Mouse (Mus musculus): ENCODE data around the gene Celf2. TPM values are rescaled to one million over a fixed set of nuclear protein-coding genes. Genes with fewer than 3 reads are reported as not detected.

The Celf2 gene
- total RNA-seq, 1 experiment = 3.7 TPM

- no peaks in the 10 kb centered on the region for H3K9me3 ChIP-seq (ENCODE audit: control insufficient read depth, insufficient read depth, low read depth, low read length)
Observed at GRCm38 (mm10) chr2:6939143-6939542, 570.2 kb downstream of the Celf2 start.

GRCm38 (mm10) chr2:6933130-6933529 is 576.2 kb downstream of the Celf2 start:
- DNase-seq (ENCODE audit: low read depth, low spot score) = no peak
- Histone ChIP-seq H3K36me3 (ENCODE audit: control insufficient read depth, insufficient read depth, low read length, poor library complexity, severe bottlenecking) (no peaks in the 10 kb centered on the region), H3K27ac (ENCODE audit: insufficient read depth, low read depth, low read length, poor library complexity, severe bottlenecking) (no peak overlapping the region), H3K4me1 (ENCODE audit: control insufficient read depth in 2 of 2, insufficient read depth in 2 of 2, low read length in 2 of 2, poor library complexity in 1 of 2) (no peaks in the 10 kb centered on the region), H3K4me3 (ENCODE audit: insufficient read depth in 1 of 2, low read depth in 1 of 2, low read length in 2 of 2, poor library complexity in 1 of 2, severe bottlenecking in 1 of 2) (no peak overlapping the region), H3K9me3 (ENCODE audit: control insufficient read depth, insufficient read depth, low read depth, low read length) (no peaks in the 10 kb centered on the region), H3K9ac (ENCODE audit: insufficient read depth, low read depth, low read length, poor library complexity, severe bottlenecking) (no peak overlapping the region)
- in situ Hi-C loops (cut with MboI; ENCODE audit: low sequenced_read_pairs in 2 of 2, unreplicated experiment in 2 of 2) = no loop called here
- no peak for TF ChIP-seq ZC3H11A (IDR thresholded peaks at IDR 0.05; ENCODE audit: borderline replicate concordance, low read depth, low read length)
- no peak for TF ChIP-seq ZNF384 (IDR thresholded peaks at IDR 0.05; ENCODE audit: low read depth, low read length)
- TF ChIP-seq HCFC1 (IDR thresholded peaks at IDR 0.05; ENCODE audit: borderline replicate concordance, insufficient read depth, low read length) = no peak
- TF ChIP-seq CHD2 (IDR thresholded peaks at IDR 0.05; ENCODE audit: low read depth, low read length) = no peak
- no peak for TF ChIP-seq MAFK (IDR thresholded peaks at IDR 0.05; ENCODE audit: insufficient read depth, low read depth, low read length)

More at GRCm38 (mm10) chr2:6939143-6939542, 570.2 kb downstream of the Celf2 start:
- H3K9ac ChIP-seq (ENCODE audit: insufficient read depth, low read depth, low read length, poor library complexity, severe bottlenecking) = no peak overlapping the region
- in situ Hi-C loops (cut with MboI; ENCODE audit: low sequenced_read_pairs in 2 of 2, unreplicated experiment in 2 of 2) = no loop called here
- no peak overlapping the region for H3K4me3 ChIP-seq (ENCODE audit: insufficient read depth in 1 of 2, low read depth in 1 of 2, low read length in 2 of 2, poor library complexity in 1 of 2, severe bottlenecking in 1 of 2)
- H3K36me3 ChIP-seq (ENCODE audit: control insufficient read depth, insufficient read depth, low read length, poor library complexity, severe bottlenecking) = no peaks in the 10 kb centered on the region
- no peak for DNase-seq (ENCODE audit: low read depth, low spot score)
- H3K4me1 ChIP-seq (ENCODE audit: control insufficient read depth in 2 of 2, insufficient read depth in 2 of 2, low read length in 2 of 2, poor library complexity in 1 of 2) = no peaks in the 10 kb centered on the region
- TF ChIP-seq CHD2 (IDR thresholded peaks at IDR 0.05; ENCODE audit: low read depth, low read length) (no peak), ZC3H11A (IDR thresholded peaks at IDR 0.05; ENCODE audit: borderline replicate concordance, low read depth, low read length) (no peak), ZNF384 (IDR thresholded peaks at IDR 0.05; ENCODE audit: low read depth, low read length) (no peak), HCFC1 (IDR thresholded peaks at IDR 0.05; ENCODE audit: borderline replicate concordance, insufficient read depth, low read length) (no peak), MAFK (IDR thresholded peaks at IDR 0.05; ENCODE audit: insufficient read depth, low read depth, low read length) (no peak)
- no peak overlapping the region for H3K27ac ChIP-seq (ENCODE audit: insufficient read depth, low read depth, low read length, poor library complexity, severe bottlenecking)

DNA sequence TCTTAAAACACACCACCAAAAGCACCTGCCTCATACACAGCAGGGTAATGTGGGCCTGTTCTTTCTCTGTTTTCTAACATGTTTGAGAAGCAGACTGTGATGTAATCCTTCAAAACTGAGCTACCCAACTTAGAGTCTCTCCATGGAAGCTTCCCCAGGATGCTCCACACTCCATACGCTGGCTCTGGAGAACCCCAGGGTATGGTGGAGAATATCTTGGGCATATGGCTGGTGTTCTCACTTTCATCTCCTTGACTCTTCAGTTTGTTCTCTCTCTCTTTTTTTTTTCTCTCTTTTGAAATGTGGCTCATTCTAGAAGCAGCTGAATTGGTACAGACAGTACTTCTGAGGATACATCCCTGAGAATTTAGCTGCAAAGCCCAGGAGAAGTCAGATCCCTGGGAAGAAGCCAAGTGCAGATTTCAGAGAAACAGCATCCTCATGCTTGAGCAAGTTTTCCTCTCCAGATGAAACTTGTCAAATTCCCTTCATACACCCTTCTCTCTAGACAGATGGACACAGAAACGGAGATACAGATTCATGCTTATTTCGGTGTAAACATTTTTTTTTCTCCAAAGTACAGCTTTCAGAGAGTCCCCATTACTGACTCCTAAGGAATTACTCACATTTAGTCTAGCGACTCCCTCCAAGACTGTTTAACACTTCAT is 581.5 kb downstream of the Celf2 start:
- in situ Hi-C loops (cut with MboI; ENCODE audit: low sequenced_read_pairs in 2 of 2, unreplicated experiment in 2 of 2) = no loop called here
- Histone ChIP-seq H3K36me3 (ENCODE audit: control insufficient read depth, insufficient read depth, low read length, poor library complexity, severe bottlenecking) (no peaks in the 10 kb centered on the region), H3K27ac (ENCODE audit: insufficient read depth, low read depth, low read length, poor library complexity, severe bottlenecking) (no peak overlapping the region)

DNA sequence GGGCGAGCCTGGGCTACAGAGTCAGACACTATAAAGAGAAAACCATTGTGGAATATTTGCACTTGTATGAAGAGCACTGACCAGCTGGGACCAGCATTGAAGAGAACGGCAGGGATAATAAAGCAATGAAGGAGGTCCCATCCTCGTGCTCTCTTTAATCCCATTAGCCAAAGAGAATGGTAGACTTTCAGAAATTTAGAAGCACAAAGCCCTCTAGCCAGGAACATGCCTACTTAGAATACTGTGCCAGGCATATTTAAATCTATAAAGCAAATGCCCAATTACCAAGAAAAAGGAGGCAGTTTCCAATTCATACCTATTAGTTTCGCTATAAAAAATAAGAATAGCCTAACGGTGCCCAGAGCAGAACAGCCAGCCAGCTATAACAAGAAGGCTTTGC is 583.9 kb downstream of the Celf2 start:
- no peak for DNase-seq (ENCODE audit: low read depth, low spot score)
- Histone ChIP-seq H3K4me1 (ENCODE audit: control insufficient read depth in 2 of 2, insufficient read depth in 2 of 2, low read length in 2 of 2, poor library complexity in 1 of 2) (no peaks in the 10 kb centered on the region), H3K27ac (ENCODE audit: insufficient read depth, low read depth, low read length, poor library complexity, severe bottlenecking) (no peak overlapping the region), H3K9ac (ENCODE audit: insufficient read depth, low read depth, low read length, poor library complexity, severe bottlenecking) (no peak overlapping the region), H3K9me3 (ENCODE audit: control insufficient read depth, insufficient read depth, low read depth, low read length) (no peaks in the 10 kb centered on the region), H3K36me3 (ENCODE audit: control insufficient read depth, insufficient read depth, low read length, poor library complexity, severe bottlenecking) (no peaks in the 10 kb centered on the region), H3K4me3 (ENCODE audit: insufficient read depth in 1 of 2, low read depth in 1 of 2, low read length in 2 of 2, poor library complexity in 1 of 2, severe bottlenecking in 1 of 2) (no peak overlapping the region)
- in situ Hi-C loops (cut with MboI; ENCODE audit: low sequenced_read_pairs in 2 of 2, unreplicated experiment in 2 of 2) = no loop called here
- TF ChIP-seq HCFC1 (IDR thresholded peaks at IDR 0.05; ENCODE audit: borderline replicate concordance, insufficient read depth, low read length) = no peak
- no peak for TF ChIP-seq MAFK (IDR thresholded peaks at IDR 0.05; ENCODE audit: insufficient read depth, low read depth, low read length)
- no peak for TF ChIP-seq CHD2 (IDR thresholded peaks at IDR 0.05; ENCODE audit: low read depth, low read length)
- TF ChIP-seq ZC3H11A (IDR thresholded peaks at IDR 0.05; ENCODE audit: borderline replicate concordance, low read depth, low read length) = no peak
- no peak for TF ChIP-seq ZNF384 (IDR thresholded peaks at IDR 0.05; ENCODE audit: low read depth, low read length)

More for the DNA sequence above, 581.5 kb downstream of the Celf2 start:
- TF ChIP-seq CHD2 (IDR thresholded peaks at IDR 0.05; ENCODE audit: low read depth, low read length) (no peak), HCFC1 (IDR thresholded peaks at IDR 0.05; ENCODE audit: borderline replicate concordance, insufficient read depth, low read length) (no peak), ZC3H11A (IDR thresholded peaks at IDR 0.05; ENCODE audit: borderline replicate concordance, low read depth, low read length) (no peak), MAFK (IDR thresholded peaks at IDR 0.05; ENCODE audit: insufficient read depth, low read depth, low read length) (no peak), ZNF384 (IDR thresholded peaks at IDR 0.05; ENCODE audit: low read depth, low read length) (no peak)
- Histone ChIP-seq H3K9ac (ENCODE audit: insufficient read depth, low read depth, low read length, poor library complexity, severe bottlenecking) (no peak overlapping the region), H3K4me3 (ENCODE audit: insufficient read depth in 1 of 2, low read depth in 1 of 2, low read length in 2 of 2, poor library complexity in 1 of 2, severe bottlenecking in 1 of 2) (no peak overlapping the region), H3K9me3 (ENCODE audit: control insufficient read depth, insufficient read depth, low read depth, low read length) (no peaks in the 10 kb centered on the region), H3K4me1 (ENCODE audit: control insufficient read depth in 2 of 2, insufficient read depth in 2 of 2, low read length in 2 of 2, poor library complexity in 1 of 2) (no peaks in the 10 kb centered on the region)
- no peak for DNase-seq (ENCODE audit: low read depth, low spot score)

Data from ES-E14 (cell line).